Mouse (Mus musculus): ENCODE data around the gene Mxi1. TPM values are rescaled to one million over a fixed set of nuclear protein-coding genes. Genes with fewer than 3 reads are reported as not detected.

Mxi1 gene
- polyA plus RNA-seq, 1 experiment = 21.5 TPM

DNA sequence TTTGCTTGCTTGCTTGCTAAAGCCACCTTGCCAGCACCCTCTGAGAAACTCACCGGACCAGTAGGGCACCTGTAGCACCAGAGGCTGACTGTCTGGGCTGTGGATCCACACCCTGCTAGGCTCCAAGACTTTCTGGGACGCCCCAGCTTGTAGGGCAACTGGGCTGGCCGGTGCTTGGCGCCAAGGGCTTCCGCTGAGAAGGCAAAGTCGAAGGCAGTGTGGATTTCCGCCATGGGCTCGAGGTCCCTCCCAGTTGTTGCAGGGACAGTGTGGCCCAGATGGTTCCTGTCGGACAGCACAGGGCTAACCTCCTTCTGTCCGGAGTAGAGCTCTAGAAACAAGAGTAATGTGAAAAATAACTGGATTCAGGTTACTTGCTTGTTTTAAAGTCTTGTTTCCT, 11.0 kb downstream of the Mxi1 start:
- peak; percentile 26 for DNase-seq

DNA sequence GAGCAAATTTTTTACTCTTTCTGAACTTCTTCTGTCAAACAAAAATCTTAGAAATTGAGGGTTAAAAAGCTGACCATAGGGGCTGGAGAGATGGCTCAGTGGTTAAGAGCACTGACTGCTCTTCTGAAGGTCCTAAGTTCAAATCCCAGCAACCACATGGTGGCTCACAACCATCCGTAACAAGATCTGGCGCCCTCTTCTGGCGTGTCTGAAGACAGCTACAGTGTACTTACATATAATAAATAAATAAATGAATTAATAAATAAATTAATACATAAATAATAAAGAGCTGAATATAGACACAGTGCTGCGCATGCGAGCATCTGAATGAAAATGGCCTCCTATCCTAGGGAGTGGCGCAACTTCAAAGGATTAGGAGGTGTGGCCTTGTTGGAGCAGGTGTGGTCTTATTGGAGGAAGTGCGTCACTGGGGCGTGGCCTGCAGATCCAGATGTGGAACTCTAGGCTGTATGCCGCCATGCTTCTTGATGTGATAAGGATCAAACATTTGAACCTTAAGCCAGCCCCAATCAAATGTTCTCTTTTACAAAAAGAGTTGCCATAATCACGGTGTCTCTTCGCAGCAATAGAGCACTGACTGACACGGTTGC, 12.2 kb downstream of the Mxi1 start:
- Histone ChIP-seq H3K4me1 (ENCODE audit: control insufficient read depth, insufficient read depth, low read length) (peaks cover 8% of the 10 kb centered on the region; the same call in 1 of the 2 replicates), H3K4me3 (replicated peaks; ENCODE audit: extremely low read depth, low read depth, low read length) (no peak overlapping the region)
- no peak for DNase-seq
- 91% methylated on average over 12 of the region's 12 CpGs for WGBS
- TF ChIP-seq POLR2A (IDR thresholded peaks at IDR 0.05; ENCODE audit: borderline replicate concordance, extremely low read depth, low read depth, low read length) = no peak
- no peak for TF ChIP-seq CTCF (IDR thresholded peaks at IDR 0.05; ENCODE audit: insufficient read depth, low read length)

More for the DNA sequence above, 11.0 kb downstream of the Mxi1 start:
- no peak overlapping the region for H3K4me3 ChIP-seq (replicated peaks; ENCODE audit: extremely low read depth, low read depth, low read length)
- TF ChIP-seq POLR2A (IDR thresholded peaks at IDR 0.05; ENCODE audit: borderline replicate concordance, extremely low read depth, low read depth, low read length) = no peak
- TF ChIP-seq CTCF (IDR thresholded peaks at IDR 0.05; ENCODE audit: insufficient read depth, low read length) = no peak
- WGBS = 40% methylated on average over 10 of the region's 10 CpGs
- H3K4me1 ChIP-seq (ENCODE audit: control insufficient read depth, insufficient read depth, low read length) = peaks cover 8% of the 10 kb centered on the region; the same call in 1 of the 2 replicates

DNA sequence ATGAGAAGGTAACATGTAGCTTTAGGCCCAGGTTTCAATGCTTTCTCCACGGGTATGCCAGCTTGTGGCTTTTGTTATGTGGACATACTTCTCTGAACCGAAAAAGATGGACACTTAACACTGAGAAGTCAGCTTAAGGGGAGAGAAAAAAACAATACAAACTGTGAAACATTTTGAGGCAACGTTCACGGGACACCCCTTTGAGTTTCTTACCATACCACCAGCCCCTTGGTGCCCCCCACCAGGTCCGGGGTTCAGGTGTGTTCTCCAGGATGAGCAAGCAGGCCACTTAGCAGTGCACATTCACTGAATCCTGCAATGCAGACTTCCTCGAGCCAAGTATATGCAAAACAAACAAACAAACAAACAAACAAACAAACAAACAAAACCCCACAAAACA, 14.5 kb downstream of the Mxi1 start:
- TF ChIP-seq POLR2A (IDR thresholded peaks at IDR 0.05; ENCODE audit: borderline replicate concordance, extremely low read depth, low read depth, low read length) = no peak
- TF ChIP-seq CTCF (IDR thresholded peaks at IDR 0.05; ENCODE audit: insufficient read depth, low read length) = no peak
- H3K4me3 ChIP-seq (replicated peaks; ENCODE audit: extremely low read depth, low read depth, low read length) = no peak overlapping the region
- peaks cover 10% of the 10 kb centered on the region for H3K4me1 ChIP-seq (ENCODE audit: control insufficient read depth, insufficient read depth, low read length)
- no peak for DNase-seq
- WGBS = 67% methylated on average over 6 of the region's 6 CpGs

DNA sequence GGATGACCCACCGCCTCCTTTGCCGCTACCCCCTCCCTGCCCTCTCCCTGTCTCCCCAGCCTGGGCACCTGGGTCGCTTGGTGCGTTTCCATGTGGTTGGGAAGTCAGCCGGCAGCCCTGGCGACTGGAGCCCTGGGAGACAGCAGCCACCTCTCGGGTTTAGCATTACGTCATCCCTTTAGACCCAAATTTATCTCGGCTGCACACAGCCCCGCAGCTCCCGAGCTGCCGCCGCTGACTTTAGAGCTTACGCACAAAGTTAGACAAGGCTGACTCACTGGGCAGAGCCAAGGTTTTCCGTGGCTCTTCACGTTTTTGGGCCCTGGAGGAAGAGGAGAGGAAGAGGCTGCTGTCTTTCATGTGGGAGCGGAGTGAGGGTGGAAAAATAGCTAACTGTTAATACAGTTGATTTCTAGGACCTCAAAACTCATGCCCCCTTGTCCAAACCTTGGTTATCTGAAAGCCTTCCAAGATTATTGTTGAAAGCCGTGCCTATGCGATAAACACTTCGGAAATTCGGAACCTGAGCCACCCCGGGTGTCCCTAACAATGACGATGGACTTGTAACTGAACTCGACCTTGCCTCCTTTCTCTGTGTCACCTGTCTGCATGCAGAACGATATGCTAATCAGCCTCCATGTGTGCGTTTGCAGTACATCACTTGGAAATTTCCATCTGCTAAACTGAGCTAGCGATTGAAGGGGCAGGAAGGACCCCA, 15.4 kb downstream of the Mxi1 start:
- no peak for TF ChIP-seq CTCF (IDR thresholded peaks at IDR 0.05; ENCODE audit: insufficient read depth, low read length)
- TF ChIP-seq POLR2A (IDR thresholded peaks at IDR 0.05; ENCODE audit: borderline replicate concordance, extremely low read depth, low read depth, low read length) = 0 out of 2 replicates have a peak, but pooled peaks have one; percentile 13
- 18% methylated on average over 27 of the region's 27 CpGs for WGBS
- peak; percentile 39 for DNase-seq
- Histone ChIP-seq H3K4me1 (ENCODE audit: control insufficient read depth, insufficient read depth, low read length) (peaks cover 14% of the 10 kb centered on the region), H3K4me3 (replicated peaks; ENCODE audit: extremely low read depth, low read depth, low read length) (peak overlapping the region; percentile 65)

DNA sequence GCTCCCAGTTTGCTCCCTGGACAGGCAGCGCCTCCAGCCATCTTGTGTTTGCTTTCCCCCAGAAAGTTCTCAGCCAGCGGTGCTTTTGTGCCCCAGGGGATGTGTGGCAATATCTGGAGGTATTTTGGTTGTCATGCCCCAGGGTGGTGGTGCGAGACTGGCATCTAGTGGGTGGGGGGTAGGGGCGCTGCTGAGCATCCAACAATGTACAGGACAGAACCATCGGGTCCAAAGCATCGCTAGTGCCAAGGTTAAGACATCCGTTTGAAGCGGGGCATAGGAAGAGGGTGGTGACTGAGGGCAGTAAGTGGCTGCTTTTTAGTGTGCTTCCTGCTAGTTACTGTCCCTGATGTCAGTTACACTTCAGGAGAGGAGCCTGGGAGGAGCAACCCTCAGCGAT, 17.8 kb downstream of the Mxi1 start:
- no peak for DNase-seq
- 51% methylated on average over 9 of the region's 9 CpGs for WGBS
- no peak overlapping the region for H3K4me3 ChIP-seq (replicated peaks; ENCODE audit: extremely low read depth, low read depth, low read length)
- TF ChIP-seq CTCF (IDR thresholded peaks at IDR 0.05; ENCODE audit: insufficient read depth, low read length) = no peak
- TF ChIP-seq POLR2A (IDR thresholded peaks at IDR 0.05; ENCODE audit: borderline replicate concordance, extremely low read depth, low read depth, low read length) = no peak
- peaks cover 10% of the 10 kb centered on the region for H3K4me1 ChIP-seq (ENCODE audit: control insufficient read depth, insufficient read depth, low read length)

DNA sequence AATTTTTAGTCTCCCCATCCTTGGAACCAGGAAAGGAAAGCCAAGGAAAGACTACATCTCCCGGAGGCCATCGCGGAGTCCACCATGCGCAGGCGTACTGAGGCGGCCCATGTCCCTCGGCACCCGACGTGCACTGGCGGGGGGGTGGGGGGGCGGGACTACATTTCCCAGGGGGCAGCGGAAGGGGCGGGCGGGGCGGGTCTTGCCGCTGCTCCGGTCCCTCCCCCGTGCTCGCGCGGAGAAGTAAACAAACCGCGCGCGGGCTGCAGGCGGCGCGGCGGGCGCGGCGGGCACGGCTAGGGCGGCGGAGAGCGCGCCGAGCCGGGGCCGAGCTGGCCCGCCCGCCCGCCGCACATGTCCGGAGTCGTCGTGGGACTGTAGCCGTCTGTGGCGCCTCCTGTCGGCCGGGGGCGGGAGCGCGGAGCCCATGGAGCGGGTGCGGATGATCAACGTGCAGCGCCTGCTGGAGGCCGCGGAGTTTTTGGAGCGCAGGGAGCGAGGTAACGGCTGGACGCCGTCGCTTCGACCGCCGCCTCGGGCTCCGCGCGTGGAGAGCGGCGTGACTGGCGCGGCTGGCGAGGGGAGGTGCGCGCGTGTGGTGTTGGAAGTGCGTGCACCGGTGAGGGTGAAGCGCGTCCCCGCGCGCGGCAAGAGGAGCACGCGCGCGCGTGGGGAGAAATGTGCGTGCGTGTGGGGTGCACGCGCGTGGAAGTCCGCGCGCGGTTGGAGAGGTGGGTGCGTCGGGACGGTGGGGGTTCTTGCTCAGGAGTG, 19.1 kb downstream of the Mxi1 start:
- peak; percentile 86 for DNase-seq
- H3K4me1 ChIP-seq (ENCODE audit: control insufficient read depth, insufficient read depth, low read length) = peaks cover 10% of the 10 kb centered on the region
- peak overlapping the region; percentile 90 for H3K4me3 ChIP-seq (replicated peaks; ENCODE audit: extremely low read depth, low read depth, low read length)
- TF ChIP-seq CTCF (IDR thresholded peaks at IDR 0.05; ENCODE audit: insufficient read depth, low read length) (peak; percentile 47), POLR2A (IDR thresholded peaks at IDR 0.05; ENCODE audit: borderline replicate concordance, extremely low read depth, low read depth, low read length) (no peak)
- WGBS = 1% methylated on average over 92 of the region's 106 CpGs

DNA sequence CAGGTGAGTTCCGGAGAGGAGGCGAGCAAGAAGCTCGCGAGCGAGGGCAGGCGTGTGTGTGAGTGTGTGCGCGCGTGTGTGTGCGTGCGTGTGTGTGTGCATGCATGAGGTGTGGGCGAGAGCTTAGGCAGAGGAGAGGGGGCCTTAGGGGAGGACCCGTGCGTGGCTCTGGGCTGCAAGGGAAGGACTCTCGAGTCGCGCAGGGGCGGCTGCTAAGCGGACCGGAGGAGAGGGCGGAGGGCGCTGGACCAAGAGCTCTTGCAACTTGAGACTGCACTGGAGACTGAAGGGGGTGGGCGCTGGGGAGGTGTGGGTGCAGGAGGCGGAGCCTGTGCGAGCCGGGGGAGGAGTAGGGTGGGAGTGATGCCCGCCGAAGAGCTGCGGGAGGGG, 19.7 kb downstream of the Mxi1 start:
- TF ChIP-seq CTCF (IDR thresholded peaks at IDR 0.05; ENCODE audit: insufficient read depth, low read length) (no peak), POLR2A (IDR thresholded peaks at IDR 0.05; ENCODE audit: borderline replicate concordance, extremely low read depth, low read depth, low read length) (peak; percentile 30; the same call in 1 of the 2 replicates)
- H3K4me1 ChIP-seq (ENCODE audit: control insufficient read depth, insufficient read depth, low read length) = peaks cover 10% of the 10 kb centered on the region
- 1% methylated on average over 29 of the region's 29 CpGs for WGBS
- H3K4me3 ChIP-seq (replicated peaks; ENCODE audit: extremely low read depth, low read depth, low read length) = peak overlapping the region; percentile 90
- peak; percentile 59 for DNase-seq

DNA sequence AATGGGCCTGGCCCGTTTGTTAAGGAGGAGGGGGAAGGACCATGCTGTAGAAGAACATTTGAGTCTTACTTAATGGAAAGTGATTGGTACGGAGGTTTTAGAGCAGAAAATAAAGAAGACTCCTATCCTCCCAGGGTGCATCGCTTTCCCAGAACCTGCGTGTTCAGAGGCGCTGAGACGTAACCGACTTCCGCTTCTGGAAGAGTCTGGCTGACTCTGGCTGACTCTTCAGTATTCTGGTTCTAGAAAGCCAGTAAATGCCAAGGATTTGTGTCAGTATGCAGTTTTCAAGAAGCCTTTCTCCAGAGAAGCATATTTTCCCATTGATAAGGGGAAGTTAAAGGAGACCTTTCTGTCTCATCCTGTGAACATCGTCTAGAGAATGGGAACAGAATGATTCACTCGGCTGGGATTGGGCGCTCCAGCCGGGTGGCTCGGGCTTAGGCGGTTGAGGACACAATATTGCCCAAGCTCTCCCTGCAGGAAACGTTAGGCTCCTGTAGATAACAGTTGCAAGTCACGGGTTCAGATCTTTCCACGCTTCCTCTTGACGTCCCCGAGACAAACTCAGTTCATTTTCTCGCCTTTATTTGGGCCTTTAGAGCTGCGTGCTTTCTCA, 21.7 kb downstream of the Mxi1 start:
- 90% methylated on average over 21 of the region's 21 CpGs for WGBS
- peaks cover 7% of the 10 kb centered on the region for H3K4me1 ChIP-seq (ENCODE audit: control insufficient read depth, insufficient read depth, low read length)
- no peak overlapping the region for H3K4me3 ChIP-seq (replicated peaks; ENCODE audit: extremely low read depth, low read depth, low read length)
- TF ChIP-seq POLR2A (IDR thresholded peaks at IDR 0.05; ENCODE audit: borderline replicate concordance, extremely low read depth, low read depth, low read length) (no peak), CTCF (IDR thresholded peaks at IDR 0.05; ENCODE audit: insufficient read depth, low read length) (no peak)
- no peak for DNase-seq

DNA sequence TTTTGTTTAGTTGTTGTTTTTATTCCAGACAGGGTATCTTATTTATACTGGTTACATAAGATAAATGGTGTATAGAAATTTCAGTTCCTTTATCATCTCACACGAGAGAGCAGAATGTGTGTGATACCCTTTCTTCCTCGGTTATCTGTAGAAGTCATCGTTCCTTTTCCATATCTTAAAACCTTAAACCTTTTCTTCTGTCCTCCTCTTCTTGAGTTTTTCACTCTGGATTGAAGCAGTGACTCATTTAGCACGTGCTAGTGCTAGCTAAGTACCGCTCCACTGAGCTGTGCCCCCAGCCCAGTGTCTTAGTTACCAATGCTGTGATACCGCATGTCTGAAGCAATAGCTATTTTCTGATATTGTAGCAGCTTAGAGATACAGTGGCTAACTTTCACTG, 23.4 kb downstream of the Mxi1 start:
- no peak overlapping the region for H3K4me3 ChIP-seq (replicated peaks; ENCODE audit: extremely low read depth, low read depth, low read length)
- 89% methylated on average over 6 of the region's 6 CpGs for WGBS
- TF ChIP-seq POLR2A (IDR thresholded peaks at IDR 0.05; ENCODE audit: borderline replicate concordance, extremely low read depth, low read depth, low read length) (no peak), CTCF (IDR thresholded peaks at IDR 0.05; ENCODE audit: insufficient read depth, low read length) (no peak)
- DNase-seq = no peak
- H3K4me1 ChIP-seq (ENCODE audit: control insufficient read depth, insufficient read depth, low read length) = peaks cover 7% of the 10 kb centered on the region

Measured in lung, adult 2 months (tissue).